Mouse (Mus musculus) lung, adult 2 months (tissue): ENCODE measurements at regions not wholly inside any gene's neighbourhood (a gene's known extent, or its start where the extent isn't known, plus 50 kb on each side); places are given as distances from the start of the nearest gene placed in this dataset.

Experiments
- CTCF ChIP-seq: fragments of 200-500 bp; IDR thresholded peaks from 2 replicates; pipeline ENCODE4 v1.5.1; 2011; ENCODE audit warnings: mild to moderate bottlenecking, low read length, control low read depth; ENCODE audit not compliant: insufficient read depth
- POLR2A ChIP-seq: fragments of 200-500 bp; IDR thresholded peaks from 2 replicates; pipeline ENCODE4 v1.6.1; 2011; ENCODE audit warnings: low read depth, mild to moderate bottlenecking, control low read depth, low read length, borderline replicate concordance; ENCODE audit errors: extremely low read depth

DNA sequence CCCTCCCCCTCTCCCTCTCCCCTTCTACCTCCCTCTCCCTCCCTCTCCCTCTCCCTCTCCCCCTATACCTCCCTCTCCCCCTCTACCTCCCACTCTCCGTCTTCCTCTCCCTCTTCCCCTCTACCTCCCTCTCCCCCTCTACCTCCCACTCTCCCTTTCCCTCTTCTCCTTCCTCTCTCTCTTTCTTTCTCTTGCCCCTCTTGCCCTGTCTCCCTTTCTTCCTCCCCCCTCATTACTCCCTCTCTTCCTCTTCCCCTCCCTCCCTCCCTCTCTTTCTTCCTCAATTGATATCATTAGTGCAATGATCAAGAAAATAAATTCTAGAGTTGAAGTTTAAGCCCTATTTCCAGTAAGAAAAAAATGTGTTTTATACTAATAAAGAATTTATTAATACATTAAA is 105.9 kb downstream of the A730009L09Rik start:
- TF ChIP-seq CTCF = no peak
- no peak for TF ChIP-seq POLR2A
